Mouse (Mus musculus) megakaryocyte, embryonic 14.5 days (primary cell): ENCODE measurements around the gene Aox3. TPM values are rescaled to one million over a fixed set of nuclear protein-coding genes. Genes with fewer than 3 reads are reported as not detected.

Experiments
- H3K27me3 ChIP-seq: replicated peaks from 2 replicates; pipeline ENCODE3; 2012; ENCODE audit warnings: inconsistent platforms
- H3K36me3 ChIP-seq: replicated peaks from 2 replicates; pipeline ENCODE3; 2012; ENCODE audit warnings: low read length, inconsistent platforms, mixed read lengths
- H3K4me1 ChIP-seq: 2 replicates; pipeline ENCODE4 v1.6.1; 2012; ENCODE audit warnings: inconsistent platforms
- H3K4me3 ChIP-seq: replicated peaks from 2 replicates; pipeline ENCODE3; 2012; ENCODE audit warnings: moderate library complexity, mild to moderate bottlenecking, inconsistent platforms
- H3K9me3 ChIP-seq: 2 replicates; pipeline ENCODE4 v1.6.1; 2012; ENCODE audit warnings: inconsistent platforms
- FLI1 ChIP-seq: IDR thresholded peaks from 2 replicates; pipeline ENCODE4 v1.6.1; 2012; ENCODE audit warnings: low read length, inconsistent platforms, mixed read lengths
- GATA1 ChIP-seq: IDR thresholded peaks from 3 replicates; pipeline ENCODE4 v1.6.1; 2012; ENCODE audit warnings: mixed read lengths, low read length, inconsistent platforms, borderline replicate concordance
- polyA plus RNA-seq: library from polyadenylated mRNA; stranded (reverse); fragments of >175 nt; gene quantifications from 2 replicates; pipeline ENCODE4 v1.2.3, GENCODE M21; 2012; ENCODE audit warnings: low replicate concordance; ENCODE audit not compliant: insufficient read depth

Aox3 gene
- polyA plus RNA-seq, 1 experiment = 0.21 TPM

- TF ChIP-seq FLI1 (no peak), GATA1 (no peak)
- no peak overlapping the region for H3K4me3 ChIP-seq
- no peaks in the 10 kb centered on the region for H3K36me3 ChIP-seq
- no peaks in the 10 kb centered on the region for H3K4me1 ChIP-seq
- no peaks in the 10 kb centered on the region for H3K9me3 ChIP-seq
- H3K27me3 ChIP-seq = no peaks in the 10 kb centered on the region
Observed at GRCm38 (mm10) chr1:58244487-58244886, 131.6 kb downstream of the Aox3 start.

GRCm38 (mm10) chr1:58248518-58248917 lies 135.6 kb downstream of the Aox3 start:
- no peaks in the 10 kb centered on the region for H3K27me3 ChIP-seq
- no peaks in the 10 kb centered on the region for H3K9me3 ChIP-seq
- H3K4me3 ChIP-seq = no peak overlapping the region
- TF ChIP-seq FLI1 = no peak
- TF ChIP-seq GATA1 = no peak
- H3K36me3 ChIP-seq = no peaks in the 10 kb centered on the region
- H3K4me1 ChIP-seq = no peaks in the 10 kb centered on the region

Other genes starting within 250 kb of the Aox3 start
- gene Sgo2a, start 117.2 kb upstream of the Aox3 start, polyA plus RNA-seq = 0.29 TPM in 1 of 2 replicates, not detected in the other
- gene Kctd18, start 94.2 kb upstream of the Aox3 start, polyA plus RNA-seq = 6.8 and 25.8 TPM in 2 replicates
- 0.66 TPM in 1 of 2 replicates, not detected in the other for gene Aox1, start 83.2 kb upstream of the Aox3 start, polyA plus RNA-seq
- not detected in 2 replicates for gene Aox4, start 97.3 kb downstream of the Aox3 start, polyA plus RNA-seq
- 0.04 TPM in 1 of 2 replicates, not detected in the other for gene Aox2, start 165.2 kb downstream of the Aox3 start, polyA plus RNA-seq